Mouse (Mus musculus) MEL (cell line): Measurements from ENCODE around the gene Surf4. TPM values are rescaled to one million over a fixed set of nuclear protein-coding genes. Genes with fewer than 3 reads are reported as not detected.

Source experiments
- DNase-seq: peaks from one replicate; pipeline ENCODE4 v3.0.0; 2011; ENCODE audit warnings: low read depth, low spot score
- H3K27ac ChIP-seq: 2 replicates; pipeline ENCODE4 v1.5.1; 2012; ENCODE audit warnings: low read depth, mild to moderate bottlenecking, control low read depth, low read length, moderate library complexity; ENCODE audit not compliant: control insufficient read depth
- H3K27me3 ChIP-seq, 2 experiments: fragments of 150-350 bp in 1 of 2; sonication (generic) in 1 of 2; 2 replicates each; pipeline ENCODE4 v1.6.1; 2012; ENCODE audit warnings: low read length in 2 of 2, mild to moderate bottlenecking in 2 of 2, improper control_type of control experiment in 1 of 2, moderate library complexity in 1 of 2; ENCODE audit not compliant: insufficient read depth in 2 of 2, control insufficient read depth in 1 of 2
- H3K36me3 ChIP-seq, 2 experiments: 2 replicates each; pipeline ENCODE4 v1.6.1; 2012 to 2014; ENCODE audit warnings: low read length in 2 of 2, improper control_type of control experiment in 1 of 2, inconsistent platforms in 1 of 2, mild to moderate bottlenecking in 1 of 2; ENCODE audit not compliant: insufficient read depth in 2 of 2, control insufficient read depth in 1 of 2
- H3K4me1 ChIP-seq, 2 experiments: fragments of 150-350 bp in 1 of 2; sonication (generic) in 1 of 2; 2 replicates each; pipeline ENCODE4 v1.6.1; 2012; ENCODE audit warnings: low read length in 2 of 2, improper control_type of control experiment in 1 of 2, mild to moderate bottlenecking in 1 of 2; ENCODE audit not compliant: insufficient read depth in 2 of 2, control insufficient read depth in 1 of 2
- H3K4me3 ChIP-seq, 2 experiments: fragments of 150-350 bp in 1 of 2; sonication (generic) in 1 of 2; 2 replicates each; pipeline ENCODE4 v1.5.1; 2012; ENCODE audit warnings: low read depth in 2 of 2, low read length in 2 of 2, mild to moderate bottlenecking in 2 of 2, moderate library complexity in 2 of 2, control low read depth in 1 of 2, improper control_type of control experiment in 1 of 2; ENCODE audit not compliant: control insufficient read depth in 1 of 2, insufficient read depth in 1 of 2
- H3K79me2 ChIP-seq: 2 replicates; pipeline ENCODE4 v1.6.1; 2012; ENCODE audit warnings: mild to moderate bottlenecking, low read length, moderate library complexity; ENCODE audit not compliant: control insufficient read depth, poor library complexity, insufficient read depth
- H3K9ac ChIP-seq: 2 replicates; pipeline ENCODE4 v1.6.1; 2012; ENCODE audit warnings: low read depth, mild to moderate bottlenecking, control low read depth, low read length, moderate library complexity; ENCODE audit not compliant: control insufficient read depth, poor library complexity, severe bottlenecking
- H3K9me3 ChIP-seq: fragments of 150-350 bp; sonication (generic); replicated peaks from 2 replicates; pipeline ENCODE4 v1.6.1; 2012; ENCODE audit warnings: mild to moderate bottlenecking, low read length, improper control_type of control experiment, moderate library complexity; ENCODE audit not compliant: insufficient read depth
- BHLHE40 ChIP-seq: IDR thresholded peaks from 2 replicates; pipeline ENCODE4 v1.6.1; 2012; ENCODE audit warnings: low read depth, mild to moderate bottlenecking, inconsistent platforms, low read length, improper control_type of control experiment, borderline replicate concordance
- CHD1 ChIP-seq: IDR thresholded peaks from 2 replicates; pipeline ENCODE4 v1.6.1; 2012; ENCODE audit warnings: low read depth, mild to moderate bottlenecking, inconsistent platforms, low read length, improper control_type of control experiment
- ELF1 ChIP-seq: IDR thresholded peaks from 2 replicates; pipeline ENCODE4 v1.6.1; 2014; ENCODE audit warnings: low read depth, mild to moderate bottlenecking, inconsistent platforms, low read length, improper control_type of control experiment, moderate library complexity
- EP300 ChIP-seq, 2 experiments: IDR thresholded peaks; 2 replicates each; pipeline ENCODE4 v1.6.1; 2011; ENCODE audit warnings: improper control_type of control experiment in 2 of 2, low read length in 2 of 2, low read depth in 1 of 2, mild to moderate bottlenecking in 1 of 2
- GABPA ChIP-seq: IDR thresholded peaks from 2 replicates; pipeline ENCODE4 v1.6.1; 2012; ENCODE audit warnings: low read depth, mild to moderate bottlenecking, inconsistent platforms, low read length, improper control_type of control experiment, moderate library complexity
- GATA1 ChIP-seq: IDR thresholded peaks from 2 replicates; pipeline ENCODE4 v1.6.1; 2011; ENCODE audit warnings: low read depth, low read length, improper control_type of control experiment
- KAT2A ChIP-seq: conservative IDR thresholded peaks from 2 replicates; pipeline ENCODE4 v1.6.1; 2012; ENCODE audit warnings: low read depth, low read length, improper control_type of control experiment, inconsistent platforms
- MAX ChIP-seq: IDR thresholded peaks from 2 replicates; pipeline ENCODE4 v1.6.1; 2011; ENCODE audit warnings: low read length, improper control_type of control experiment
- MXI1 ChIP-seq: IDR thresholded peaks from 2 replicates; pipeline ENCODE4 v1.6.1; 2011; ENCODE audit warnings: mild to moderate bottlenecking, low read depth, low read length, improper control_type of control experiment
- MYC ChIP-seq: IDR thresholded peaks from 2 replicates; pipeline ENCODE4 v1.6.1; 2011; ENCODE audit warnings: low read depth, mild to moderate bottlenecking, low read length, improper control_type of control experiment, moderate library complexity
- NRF1 ChIP-seq: IDR thresholded peaks from 2 replicates; pipeline ENCODE4 v1.6.1; 2014; ENCODE audit warnings: low read depth, mild to moderate bottlenecking, inconsistent platforms, low read length, improper control_type of control experiment, moderate library complexity; ENCODE audit not compliant: poor library complexity, insufficient read depth, severe bottlenecking
- POLR2A ChIP-seq, 2 experiments: IDR thresholded peaks; 2 replicates each; pipeline ENCODE4 v1.6.1; 2011 to 2012; ENCODE audit warnings: low read length in 2 of 2, mild to moderate bottlenecking in 2 of 2, control low read depth in 1 of 2, improper control_type of control experiment in 1 of 2, low read depth in 1 of 2, moderate library complexity in 1 of 2; ENCODE audit not compliant: control insufficient read depth in 1 of 2, insufficient read depth in 1 of 2, poor library complexity in 1 of 2
- POLR2AphosphoS5 ChIP-seq: IDR thresholded peaks from 2 replicates; pipeline ENCODE4 v1.6.1; 2012; ENCODE audit warnings: low read depth, borderline replicate concordance, mild to moderate bottlenecking, inconsistent platforms, low read length, moderate library complexity, mixed read lengths
- TAL1 ChIP-seq: IDR thresholded peaks from 2 replicates; pipeline ENCODE4 v1.6.1; 2012; ENCODE audit warnings: mild to moderate bottlenecking, inconsistent platforms, low read length, moderate library complexity, mixed read lengths
- TCF12 ChIP-seq: IDR thresholded peaks from 2 replicates; pipeline ENCODE4 v1.6.1; 2014; ENCODE audit warnings: low read depth, mild to moderate bottlenecking, inconsistent platforms, low read length, improper control_type of control experiment, moderate library complexity
- UBTF ChIP-seq: IDR thresholded peaks from 2 replicates; pipeline ENCODE4 v1.6.1; 2012; ENCODE audit warnings: low read depth, mild to moderate bottlenecking, inconsistent platforms, low read length, improper control_type of control experiment, moderate library complexity, borderline replicate concordance; ENCODE audit not compliant: insufficient read depth
- ZKSCAN1 ChIP-seq: IDR thresholded peaks from 2 replicates; pipeline ENCODE4 v1.6.1; 2012; ENCODE audit warnings: low read depth, mild to moderate bottlenecking, inconsistent platforms, low read length, improper control_type of control experiment, moderate library complexity
- polyA plus RNA-seq, 2 experiments: library from polyadenylated mRNA; stranded (reverse) in 1 of 2; unstranded in 1 of 2; fragments of >175 nt in 1 of 2; fragments of >200 nt in 1 of 2; gene quantifications; 2 replicates each; pipeline versions ENCODE4 v1.2.1 to v1.2.4; 2012; ENCODE audit warnings: low replicate concordance in 2 of 2, low read depth in 1 of 2; ENCODE audit not compliant: insufficient read length in 2 of 2, insufficient read depth in 1 of 2, missing spikeins in 1 of 2
- total RNA-seq: library from RNA; depleted of rRNA; stranded (reverse); fragments of 300-350 nt; gene quantifications from 2 replicates; pipeline ENCODE4 v1.2.3, GENCODE M21; 2012

The Surf4 gene
- total and polyA plus RNA-seq, 3 experiments = 152 to 252 TPM; not detected in 1

GRCm38 (mm10) chr2:26912253-26912770 lies 21.4 kb downstream of the Surf4 start:
- peaks cover 80% of the 10 kb centered on the region for H3K79me2 ChIP-seq
- peak overlapping the region; percentile 71 for H3K27ac ChIP-seq
- no peak for TF ChIP-seq ELF1
- TF ChIP-seq MXI1 = 0 out of 2 replicates have a peak, but pooled peaks have one; percentile 40
- TF ChIP-seq POLR2A (IDR thresholded peaks at IDR 0.05; ENCODE audit: control insufficient read depth in 1 of 2, insufficient read depth in 1 of 2, low read depth in 1 of 2, low read length in 2 of 2, poor library complexity in 1 of 2) = 0 out of 4 replicates have a peak, but pooled peaks of 1 of the 2 experiments have one; percentile 12
- TF ChIP-seq KAT2A = no peak
- no peak for TF ChIP-seq UBTF
- TF ChIP-seq TAL1 = no peak
- no peak for TF ChIP-seq GABPA
- TF ChIP-seq ZKSCAN1 = no peak
- peak; percentile 66; the same call in 1 of the 2 replicates for TF ChIP-seq CHD1
- TF ChIP-seq EP300 (IDR thresholded peaks at IDR 0.05; ENCODE audit: low read depth in 1 of 2, low read length in 2 of 2) = no peak
- TF ChIP-seq GATA1 = no peak
- H3K36me3 ChIP-seq = peaks cover 5 to 24% of the 10 kb centered on the region in 2 experiments; a peak in 3 of 4 replicates
- peaks cover 2 to 19% of the 10 kb centered on the region in 2 experiments; a peak in 3 of 4 replicates for H3K4me1 ChIP-seq
- no peaks in the 10 kb centered on the region for H3K27me3 ChIP-seq
- peak overlapping the region; percentile 87 for H3K9ac ChIP-seq
- peak overlapping the region; percentile 44 to 78 for H3K4me3 ChIP-seq
- peak; percentile 43 for DNase-seq
- no peaks in the 10 kb centered on the region for H3K9me3 ChIP-seq

- Histone ChIP-seq H3K36me3 (peaks cover 5 to 24% of the 10 kb centered on the region in 2 experiments; a peak in 3 of 4 replicates), H3K27ac (peak overlapping the region; percentile 71), H3K27me3 (no peaks in the 10 kb centered on the region), H3K79me2 (peaks cover 73% of the 10 kb centered on the region), H3K9me3 (no peaks in the 10 kb centered on the region), H3K4me3 (peak overlapping the region; percentile 44 to 78), H3K4me1 (peaks cover 2 to 15% of the 10 kb centered on the region in 2 experiments; a peak in 3 of 4 replicates), H3K9ac (peak overlapping the region; percentile 87)
- TF ChIP-seq ZKSCAN1 (no peak), MYC (peak; percentile 56; the same call in 1 of the 2 replicates), TCF12 (0 out of 2 replicates have a peak, but pooled peaks have one; percentile 6), BHLHE40 (no peak), NRF1 (peak; percentile 77), POLR2AphosphoS5 (peak; percentile 7; the same call in 1 of the 2 replicates), MAX (peak; percentile 3; the same call in 1 of the 2 replicates), POLR2A (IDR thresholded peaks at IDR 0.05; ENCODE audit: control insufficient read depth in 1 of 2, insufficient read depth in 1 of 2, low read depth in 1 of 2, low read length in 2 of 2, poor library complexity in 1 of 2) (peak; percentile 6 to 42; a peak in 2 of 4 replicates)
- peak; percentile 70 for DNase-seq
Observed at GRCm38 (mm10) chr2:26910994-26911765, 22.5 kb downstream of the Surf4 start.
